Mouse (Mus musculus) testis, adult 2 months (tissue): Measurements from ENCODE around the gene Smagp.

Experiments used
- CTCF ChIP-seq: fragments of 200-500 bp; IDR thresholded peaks from 2 replicates; pipeline ENCODE4 v1.5.1; 2012; ENCODE audit warnings: low read depth, mild to moderate bottlenecking, inconsistent platforms, low read length, moderate library complexity; ENCODE audit not compliant: control insufficient read depth, insufficient read depth, insufficient replicate concordance
- POLR2A ChIP-seq: fragments of 200-500 bp; IDR thresholded peaks from 2 replicates; pipeline ENCODE4 v1.6.1; 2012; ENCODE audit warnings: low read depth, mild to moderate bottlenecking, inconsistent platforms, low read length, moderate library complexity; ENCODE audit not compliant: control insufficient read depth

DNA sequence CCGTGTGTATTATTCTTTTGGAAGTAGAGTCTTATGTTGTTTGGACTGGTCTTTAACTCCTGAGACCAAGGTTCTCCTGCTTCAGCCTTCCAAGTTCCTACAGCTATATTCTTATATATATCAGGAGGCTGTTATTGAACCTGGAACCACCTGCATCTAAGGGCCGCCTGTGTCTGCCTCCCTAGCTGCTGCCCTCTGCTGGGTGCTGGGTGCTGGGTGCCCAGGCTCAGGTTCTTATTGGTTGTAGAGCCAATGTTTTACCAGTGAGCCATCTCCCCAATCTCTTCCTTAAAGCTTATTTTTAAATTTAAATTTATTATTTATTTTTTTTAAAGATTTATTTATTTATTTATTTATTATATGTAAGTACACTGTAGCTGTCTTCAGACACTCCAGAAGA lies 24.3 kb downstream of the Smagp start:
- TF ChIP-seq POLR2A = no peak
- TF ChIP-seq CTCF = no peak
